Mouse (Mus musculus) lung, embryonic 16.5 days (tissue): ENCODE measurements at regions not wholly inside any gene's neighbourhood (a gene's known extent, or its start where the extent isn't known, plus 50 kb on each side); places are given as distances from the start of the nearest gene placed in this dataset.

ENCODE experiments used
- ATAC-seq: fragments of 200-750 bp; cut with Nextera tagmentation; 2 replicates; pipeline ENCODE4 v1.8.0; 2017; ENCODE audit warnings: low read depth, mild to moderate bottlenecking, moderate library complexity
- H3K27ac ChIP-seq: fragments of 300-500 bp; sonication (generic); 2 replicates; pipeline ENCODE4 v1.5.1; 2014; ENCODE audit warnings: mild to moderate bottlenecking, control low read depth, low read length
- H3K27me3 ChIP-seq: fragments of 300-500 bp; sonication (generic); 2 replicates; pipeline ENCODE4 v1.6.1; 2014; ENCODE audit warnings: low read depth, low read length, mixed read lengths; ENCODE audit not compliant: control insufficient read depth, insufficient read depth
- H3K36me3 ChIP-seq: fragments of 300-500 bp; sonication (generic); 2 replicates; pipeline ENCODE4 v1.6.1; 2014; ENCODE audit warnings: low read length; ENCODE audit not compliant: control insufficient read depth, insufficient read depth
- H3K4me1 ChIP-seq: fragments of 300-500 bp; sonication (generic); replicated peaks from 2 replicates; pipeline ENCODE4 v1.6.1; 2014; ENCODE audit warnings: low read length, mixed read lengths; ENCODE audit not compliant: control insufficient read depth, insufficient read depth
- H3K4me2 ChIP-seq: fragments of 300-500 bp; sonication (generic); 2 replicates; pipeline ENCODE4 v1.6.1; 2014; ENCODE audit warnings: low read depth, low read length, control low read depth
- H3K4me3 ChIP-seq: fragments of 300-500 bp; sonication (generic); 2 replicates; pipeline ENCODE4 v1.5.1; 2014; ENCODE audit warnings: mild to moderate bottlenecking, low read length, control low read depth
- H3K9ac ChIP-seq: fragments of 300-500 bp; sonication (generic); 2 replicates; pipeline ENCODE4 v1.6.1; 2014; ENCODE audit warnings: low read length, control low read depth
- H3K9me3 ChIP-seq: fragments of 300-500 bp; sonication (generic); 2 replicates; pipeline ENCODE4 v1.6.1; 2016; ENCODE audit warnings: low read length; ENCODE audit not compliant: control insufficient read depth
- WGBS: fragments of 180-500 bp; shearing (Covaris S2); extraction: QIAGEN DNeasy Blood & Tissue Kit; methylation state at CpG from one replicate; pipeline ENCODE4 v1.1.7; 2014; 5-methylcytosine and 5-hydroxymethylcytosine counted together

DNA sequence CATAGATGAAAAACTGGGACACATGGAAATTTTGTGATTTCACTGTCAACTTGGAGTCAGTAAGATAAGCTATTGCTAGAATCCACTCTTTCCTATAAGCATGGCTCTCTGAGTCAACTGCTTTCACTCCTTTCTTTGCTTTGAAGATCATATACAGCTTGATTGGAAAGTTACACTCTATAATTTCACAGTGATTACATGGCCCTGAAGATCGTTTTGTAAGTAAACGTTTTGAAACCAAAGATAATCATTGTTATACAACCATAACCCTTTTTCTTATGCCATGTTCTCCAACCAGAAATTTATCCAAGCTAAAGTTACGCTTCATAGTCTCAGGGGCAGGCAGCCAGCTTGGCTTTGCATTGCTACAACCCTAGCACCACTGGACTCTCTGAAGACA, 322.1 kb upstream of the N6amt1 start:
- Histone ChIP-seq H3K9ac (no peak overlapping the region), H3K27ac (no peak overlapping the region), H3K4me3 (no peak overlapping the region), H3K36me3 (no peaks in the 10 kb centered on the region), H3K4me1 (no peaks in the 10 kb centered on the region), H3K4me2 (no peak overlapping the region), H3K9me3 (no peaks in the 10 kb centered on the region), H3K27me3 (no peaks in the 10 kb centered on the region)
- WGBS = 51% methylated on average over 3 of the region's 3 CpGs
- no peak for ATAC-seq

GRCm38 (mm10) chr16:87028516-87029145, 325.4 kb upstream of the N6amt1 start:
- Histone ChIP-seq H3K4me3 (no peak overlapping the region), H3K9ac (no peak overlapping the region), H3K27me3 (no peaks in the 10 kb centered on the region), H3K4me1 (no peaks in the 10 kb centered on the region), H3K4me2 (no peak overlapping the region), H3K9me3 (no peaks in the 10 kb centered on the region), H3K27ac (no peak overlapping the region), H3K36me3 (no peaks in the 10 kb centered on the region)
- WGBS = 73% methylated on average over 5 of the region's 5 CpGs
- no peak for ATAC-seq

GRCm38 (mm10) chr16:87027621-87028020, 326.4 kb upstream of the N6amt1 start:
- Histone ChIP-seq H3K4me1 (no peaks in the 10 kb centered on the region), H3K4me3 (no peak overlapping the region), H3K27me3 (no peaks in the 10 kb centered on the region), H3K9ac (no peak overlapping the region), H3K36me3 (no peaks in the 10 kb centered on the region), H3K9me3 (no peaks in the 10 kb centered on the region), H3K4me2 (no peak overlapping the region), H3K27ac (no peak overlapping the region)
- WGBS = 79% methylated on average over 1 of the region's 1 CpGs
- no peak for ATAC-seq

- no peak for ATAC-seq
- Histone ChIP-seq H3K36me3 (no peaks in the 10 kb centered on the region), H3K27ac (no peak overlapping the region), H3K4me1 (no peaks in the 10 kb centered on the region), H3K9ac (no peak overlapping the region), H3K4me2 (no peak overlapping the region), H3K27me3 (no peaks in the 10 kb centered on the region), H3K4me3 (no peak overlapping the region), H3K9me3 (no peaks in the 10 kb centered on the region)
- WGBS = 84% methylated on average over 4 of the region's 4 CpGs
Observed at GRCm38 (mm10) chr16:87022041-87022440, 331.9 kb upstream of the N6amt1 start.

DNA sequence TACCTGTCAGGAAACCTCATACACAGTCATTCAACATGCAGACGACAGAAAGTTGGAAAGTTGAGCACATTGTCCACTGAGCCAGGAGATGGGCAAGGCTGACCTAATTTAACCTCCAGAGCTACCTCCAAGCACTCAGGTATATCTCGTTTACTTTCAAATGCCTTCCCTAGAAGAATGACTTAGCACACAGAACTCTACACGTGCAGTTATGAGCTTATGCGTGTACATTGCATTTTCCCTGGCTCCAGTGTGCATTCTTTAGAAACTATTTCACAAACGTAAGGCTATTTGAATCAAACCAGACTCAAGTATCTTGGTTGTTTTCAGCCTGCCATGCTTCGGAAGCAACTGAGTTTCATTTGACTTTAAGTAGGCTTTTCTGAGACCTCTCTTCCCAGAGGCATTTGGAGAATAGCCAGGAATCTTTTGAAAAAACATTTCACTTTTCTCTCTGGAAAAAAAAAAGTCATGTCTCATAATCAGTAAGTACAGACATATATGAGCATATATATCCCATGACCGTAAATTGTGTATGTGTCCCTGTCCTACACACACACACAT, 336.8 kb upstream of the N6amt1 start:
- ATAC-seq = peak; percentile 36
- Histone ChIP-seq H3K36me3 (no peaks in the 10 kb centered on the region), H3K27ac (no peak overlapping the region), H3K9me3 (no peaks in the 10 kb centered on the region), H3K4me1 (no peaks in the 10 kb centered on the region), H3K9ac (no peak overlapping the region), H3K4me2 (no peak overlapping the region), H3K4me3 (no peak overlapping the region), H3K27me3 (no peaks in the 10 kb centered on the region)
- WGBS = 44% methylated on average over 7 of the region's 7 CpGs

DNA sequence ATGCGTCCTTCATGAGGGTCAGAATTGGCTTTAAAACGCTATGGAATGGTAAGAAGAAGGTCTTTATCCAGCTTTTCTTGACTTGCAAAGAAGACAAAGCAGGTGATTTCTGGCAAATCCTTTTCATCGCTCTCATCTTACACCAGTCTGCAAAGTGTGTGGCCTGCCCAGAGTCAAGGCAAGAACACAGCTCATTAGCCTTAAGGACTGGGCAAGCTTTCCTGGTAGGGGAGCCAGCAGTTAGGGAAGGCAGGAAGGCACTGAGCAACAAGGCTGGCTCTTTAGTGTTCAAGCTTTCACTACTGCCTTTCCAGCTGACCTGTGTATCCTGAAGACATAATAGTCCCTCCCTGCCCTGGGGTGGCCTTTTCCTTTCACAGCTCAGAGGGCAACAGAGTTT, 352.4 kb upstream of the N6amt1 start:
- H3K27me3 ChIP-seq = no peaks in the 10 kb centered on the region
- no peaks in the 10 kb centered on the region for H3K36me3 ChIP-seq
- H3K9me3 ChIP-seq = no peaks in the 10 kb centered on the region
- H3K27ac ChIP-seq = no peak overlapping the region
- H3K4me2 ChIP-seq = no peak overlapping the region
- no peak overlapping the region for H3K4me3 ChIP-seq
- H3K9ac ChIP-seq = no peak overlapping the region
- no peaks in the 10 kb centered on the region; the same call in none of the 2 replicates for H3K4me1 ChIP-seq
- WGBS = 58% methylated on average over 3 of the region's 3 CpGs
- 0 out of 2 replicates have a peak, but pooled peaks have one; percentile 36 for ATAC-seq

DNA sequence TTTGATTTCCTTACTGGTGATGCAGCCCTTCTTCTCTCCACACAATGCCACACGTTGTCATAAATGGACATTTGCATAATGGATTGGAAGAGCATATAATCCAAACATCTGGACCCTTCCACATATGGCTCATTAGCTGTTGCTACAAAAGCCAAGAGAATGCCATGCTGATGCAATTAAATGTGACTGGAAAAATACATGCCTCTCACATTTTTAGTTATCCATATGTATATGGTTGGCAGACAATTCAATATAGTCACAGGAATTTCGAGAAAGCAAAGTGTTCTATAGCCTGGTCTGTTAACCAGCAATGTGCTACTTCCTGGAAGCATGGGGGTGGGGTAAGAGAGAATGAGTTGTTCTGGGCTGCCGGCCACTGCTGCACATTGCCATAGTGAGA, 352.9 kb upstream of the N6amt1 start:
- WGBS = 47% methylated on average over 3 of the region's 3 CpGs

DNA sequence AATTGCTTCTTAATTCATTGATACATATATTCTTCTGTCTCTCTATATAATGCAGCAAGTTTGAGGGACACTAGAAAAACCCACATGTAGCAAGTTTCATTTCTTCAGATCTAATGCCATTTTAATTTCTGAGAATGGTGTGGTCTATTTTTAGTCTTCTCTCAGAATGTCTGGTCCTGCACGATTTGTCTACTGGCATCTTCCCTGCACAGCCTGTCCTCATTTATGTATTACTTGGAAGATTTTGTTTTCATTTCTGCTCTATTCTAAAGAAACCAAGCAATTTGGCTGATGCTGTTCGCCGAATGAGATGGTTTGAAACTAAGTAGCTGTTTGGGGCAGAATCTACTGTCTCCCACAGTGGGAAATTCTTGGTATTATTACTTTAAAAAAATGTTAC, 382.3 kb upstream of the N6amt1 start:
- no peak overlapping the region for H3K4me2 ChIP-seq
- H3K4me3 ChIP-seq = no peak overlapping the region
- WGBS = 81% methylated on average over 3 of the region's 3 CpGs
- no peak for ATAC-seq
- H3K27me3 ChIP-seq = no peaks in the 10 kb centered on the region
- no peak overlapping the region for H3K27ac ChIP-seq
- no peak overlapping the region for H3K9ac ChIP-seq
- H3K4me1 ChIP-seq = no peaks in the 10 kb centered on the region
- H3K36me3 ChIP-seq = no peaks in the 10 kb centered on the region
- H3K9me3 ChIP-seq = no peaks in the 10 kb centered on the region

More for the DNA sequence above, 352.9 kb upstream of the N6amt1 start:
- no peak overlapping the region for H3K27ac ChIP-seq
- no peak overlapping the region for H3K4me2 ChIP-seq
- no peak overlapping the region for H3K9ac ChIP-seq
- H3K36me3 ChIP-seq = no peaks in the 10 kb centered on the region
- no peaks in the 10 kb centered on the region for H3K9me3 ChIP-seq
- no peaks in the 10 kb centered on the region; the same call in none of the 2 replicates for H3K4me1 ChIP-seq
- H3K4me3 ChIP-seq = no peak overlapping the region
- ATAC-seq = peak; percentile 79
- H3K27me3 ChIP-seq = no peaks in the 10 kb centered on the region

GRCm38 (mm10) chr16:86949681-86950080, 404.3 kb upstream of the N6amt1 start:
- H3K36me3 ChIP-seq = no peaks in the 10 kb centered on the region
- no peaks in the 10 kb centered on the region for H3K4me1 ChIP-seq
- WGBS = 76% methylated on average over 6 of the region's 6 CpGs
- no peak for ATAC-seq
- no peaks in the 10 kb centered on the region for H3K27me3 ChIP-seq
- H3K27ac ChIP-seq = no peak overlapping the region
- H3K4me2 ChIP-seq = no peak overlapping the region
- H3K9me3 ChIP-seq = no peaks in the 10 kb centered on the region
- H3K9ac ChIP-seq = no peak overlapping the region
- no peak overlapping the region for H3K4me3 ChIP-seq
